Mouse (Mus musculus): Measurements from ENCODE around the gene Dolpp1. TPM values are rescaled to one million over a fixed set of nuclear protein-coding genes. Genes with fewer than 3 reads are reported as not detected.
A peak's percentile ranks its signal among the peaks of the same experiment; 100 is the strongest.

Dolpp1 gene
- total RNA-seq, 2 experiments from 2014 or later = 22.8 to 24.0 TPM

- Histone ChIP-seq H3K27ac (peak overlapping the region; percentile 61; the same call in 1 of the 2 replicates), H3K4me3 (no peak overlapping the region)
- TF ChIP-seq CTCF (conservative IDR thresholded peaks at IDR 0.05) = no peak
- no peak for DNase-seq (ENCODE audit: low spot score in 2 of 2)
These were observed 25.6 kb downstream of the Dolpp1 start for GRCm38 (mm10) chr2:30417595-30418165.

- no peak for DNase-seq (ENCODE audit: low spot score in 2 of 2)
- TF ChIP-seq CTCF (conservative IDR thresholded peaks at IDR 0.05) = no peak
- Histone ChIP-seq H3K4me3 (no peak overlapping the region), H3K27ac (peak overlapping the region; percentile 61; the same call in 1 of the 2 replicates)
These were observed 26.2 kb downstream of the Dolpp1 start for GRCm38 (mm10) chr2:30418259-30418658.

- H3K27ac ChIP-seq = peak overlapping the region; percentile 61
- H3K4me3 ChIP-seq = no peak overlapping the region
- TF ChIP-seq CTCF (conservative IDR thresholded peaks at IDR 0.05) = no peak
- DNase-seq (ENCODE audit: low spot score in 2 of 2) = no peak
These were observed 27.1 kb downstream of the Dolpp1 start for GRCm38 (mm10) chr2:30419112-30419511.

GRCm38 (mm10) chr2:30421432-30421831 lies 29.4 kb downstream of the Dolpp1 start:
- Histone ChIP-seq H3K4me3 (no peak overlapping the region), H3K27ac (no peak overlapping the region)
- TF ChIP-seq CTCF (conservative IDR thresholded peaks at IDR 0.05) = no peak
- DNase-seq (ENCODE audit: low spot score in 2 of 2) = no peak

GRCm38 (mm10) chr2:30429156-30429555 lies 37.1 kb downstream of the Dolpp1 start:
- Histone ChIP-seq H3K4me3 (no peak overlapping the region), H3K27ac (no peak overlapping the region)
- no peak for DNase-seq (ENCODE audit: low spot score in 2 of 2)
- no peak; the same call in 1 of the 2 replicates for TF ChIP-seq CTCF (conservative IDR thresholded peaks at IDR 0.05)

GRCm38 (mm10) chr2:30435326-30436155 lies 43.5 kb downstream of the Dolpp1 start:
- H3K4me3 ChIP-seq = no peak overlapping the region
- no peak overlapping the region for H3K27ac ChIP-seq
- peak; percentile 73 for TF ChIP-seq CTCF (conservative IDR thresholded peaks at IDR 0.05)
- DNase-seq (ENCODE audit: low spot score in 2 of 2) = peak; percentile 69 to 77

GRCm38 (mm10) chr2:30436156-30436545 lies 44.1 kb downstream of the Dolpp1 start:
- Histone ChIP-seq H3K4me3 (no peak overlapping the region), H3K27ac (no peak overlapping the region)
- peak; percentile 31; the same call in 1 of the 2 replicates for TF ChIP-seq CTCF (conservative IDR thresholded peaks at IDR 0.05)
- no peak for DNase-seq (ENCODE audit: low spot score in 2 of 2)

GRCm38 (mm10) chr2:30436809-30437208 lies 44.8 kb downstream of the Dolpp1 start:
- no peak overlapping the region for H3K4me3 ChIP-seq
- DNase-seq (ENCODE audit: low spot score in 2 of 2) = no peak
- TF ChIP-seq CTCF (conservative IDR thresholded peaks at IDR 0.05) = no peak
- no peak overlapping the region for H3K27ac ChIP-seq

- no peak overlapping the region for H3K27ac ChIP-seq
- TF ChIP-seq CTCF (conservative IDR thresholded peaks at IDR 0.05) = no peak
- DNase-seq (ENCODE audit: low spot score in 2 of 2) = no peak
- H3K4me3 ChIP-seq = no peak overlapping the region
These were observed 45.7 kb downstream of the Dolpp1 start for GRCm38 (mm10) chr2:30437791-30438190.

- DNase-seq (ENCODE audit: low spot score in 2 of 2) = no peak
- no peak for TF ChIP-seq CTCF (conservative IDR thresholded peaks at IDR 0.05)
- Histone ChIP-seq H3K4me3 (no peak overlapping the region), H3K27ac (peak overlapping the region; percentile 98)
These were observed 47.6 kb downstream of the Dolpp1 start for GRCm38 (mm10) chr2:30439631-30440030.

GRCm38 (mm10) chr2:30440211-30440700 lies 48.2 kb downstream of the Dolpp1 start:
- no peak overlapping the region for H3K4me3 ChIP-seq
- DNase-seq (ENCODE audit: low spot score in 2 of 2) = no peak
- no peak for TF ChIP-seq CTCF (conservative IDR thresholded peaks at IDR 0.05)
- H3K27ac ChIP-seq = peak overlapping the region; percentile 98

GRCm38 (mm10) chr2:30440701-30441517 lies 48.9 kb downstream of the Dolpp1 start:
- DNase-seq (ENCODE audit: low spot score in 2 of 2) = peak; percentile 55 to 69
- Histone ChIP-seq H3K27ac (peak overlapping the region; percentile 98), H3K4me3 (peak overlapping the region; percentile 52)
- peak; percentile 88 for TF ChIP-seq CTCF (conservative IDR thresholded peaks at IDR 0.05)
